ENCODE assay signal across 11 mouse cellular contexts in genomic region chr9:42458741-42459515, GRCm38 (mm10). TPM values are rescaled to one million over a fixed set of nuclear protein-coding genes. Genes with fewer than 3 reads are reported as not detected.
DNase-seq lines count a peak whose midpoint lies in the region; ATAC-seq and TF ChIP-seq lines count a peak whose summit lies in the region.
"Had no signal": no experiment of that assay in that cellular context is flagged by ENCODE, and none has a peak within 500 bp of the region (broad histone marks: within the 10 kb centered on the region; RNA-seq: fewer than 3 reads in every experiment).

No protein-coding gene starts in this region.

- 58% methylated on average over 9 of the region's 9 CpGs for WGBS in kidney, embryonic 16.5 days
- 67% methylated on average over 9 of the region's 9 CpGs for WGBS in liver, embryonic 14.5 days (ENCODE audit: insufficient replicate concordance)

- H3K27me3 ChIP-seq in kidney, embryonic 16.5 days (ENCODE audit: insufficient read depth, low read length) = no peaks in the 10 kb centered on the region
- H3K27me3 ChIP-seq in liver, embryonic 14.5 days (ENCODE audit: control insufficient read depth, insufficient read depth, low read length) = no peaks in the 10 kb centered on the region

- no peaks in the 10 kb centered on the region for H3K36me3 ChIP-seq in kidney, embryonic 16.5 days (ENCODE audit: insufficient read depth, low read length)
- peaks cover 1% of the 10 kb centered on the region; the same call in 1 of the 2 replicates for H3K36me3 ChIP-seq in ES-E14 (ENCODE audit: control insufficient read depth, insufficient read depth, low read length, poor library complexity, severe bottlenecking)
- H3K36me3 ChIP-seq in liver, embryonic 14.5 days (replicated peaks; ENCODE audit: control insufficient read depth, insufficient read depth, low read depth) = no peaks in the 10 kb centered on the region; the same call in 1 of the 2 replicates

- in situ Hi-C loops in ES-E14 (cut with MboI; ENCODE audit: low sequenced_read_pairs in 2 of 2, unreplicated experiment in 2 of 2) = no loop called here

- H3K27ac ChIP-seq in kidney, embryonic 16.5 days (ENCODE audit: low read length) = no peak overlapping the region
- peak overlapping the region; percentile 15; the same call in 1 of the 2 replicates for H3K27ac ChIP-seq in ES-E14 (ENCODE audit: insufficient read depth, low read depth, low read length, poor library complexity, severe bottlenecking)
- H3K27ac ChIP-seq in liver, embryonic 14.5 days = peak overlapping the region; percentile 24
- H3K27ac ChIP-seq: forebrain, embryonic 10.5 days had no signal

- peaks cover 41% of the 10 kb centered on the region for H3K4me1 ChIP-seq in kidney, embryonic 16.5 days (ENCODE audit: insufficient read depth, low read length)
- H3K4me1 ChIP-seq in ES-E14 (ENCODE audit: control insufficient read depth in 2 of 2, insufficient read depth in 2 of 2, low read length in 2 of 2, poor library complexity in 1 of 2) = peaks cover 27 to 28% of the 10 kb centered on the region in 2 experiments
- H3K4me1 ChIP-seq in liver, embryonic 14.5 days (replicated peaks; ENCODE audit: control insufficient read depth in 2 of 2, insufficient read depth in 2 of 2, low read length in 1 of 2) = peaks cover 40 to 60% of the 10 kb centered on the region in 2 experiments

- no peak overlapping the region for H3K4me3 ChIP-seq in kidney, embryonic 16.5 days (ENCODE audit: low read length)
- no peak overlapping the region for H3K4me3 ChIP-seq in ES-E14 (ENCODE audit: insufficient read depth in 1 of 2, low read depth in 1 of 2, low read length in 2 of 2, poor library complexity in 1 of 2, severe bottlenecking in 1 of 2)
- peak overlapping the region; percentile 40 to 65; a peak in 3 of 4 replicates for H3K4me3 ChIP-seq in liver, embryonic 14.5 days (ENCODE audit: insufficient read depth in 1 of 2, low read depth in 2 of 2, low read length in 2 of 2)
- H3K4me3 ChIP-seq: forebrain, embryonic 10.5 days had no signal

- no peak for TF ChIP-seq CTCF in liver, embryonic 14.5 days (IDR thresholded peaks at IDR 0.05; ENCODE audit: low read depth)

- no peak for TF ChIP-seq EP300 in liver, embryonic 14.5 days (IDR thresholded peaks at IDR 0.05; ENCODE audit: low read depth)

- DNase-seq in adrenal gland, adult 2 months = peak; percentile 57
- DNase-seq in adrenal gland, adult 8-10 months = no peak
- DNase-seq in kidney, adult 8-10 months = peak; percentile 34 to 48
- DNase-seq in ES-E14 (ENCODE audit: low read depth, low spot score) = no peak
- DNase-seq in liver, embryonic 14.5 days (ENCODE audit: low read depth in 3 of 3, low spot score in 3 of 3) = no peak
- DNase-seq in right cerebral cortex, postnatal 14 days = no peak
- DNase-seq in left cerebral cortex, adult 11 months (ENCODE audit: low spot score) = no peak
- DNase-seq: cerebellum, adult 9-10 months had no signal

- no peak for ATAC-seq in kidney, embryonic 16.5 days (ENCODE audit: low FRiP score, low TSS enrichment)
- ATAC-seq in liver, embryonic 14.5 days (ENCODE audit: insufficient read depth) = no peak

- H3K9me3 ChIP-seq in kidney, embryonic 16.5 days (ENCODE audit: low read length) = no peaks in the 10 kb centered on the region
- no peaks in the 10 kb centered on the region for H3K9me3 ChIP-seq in ES-E14 (ENCODE audit: control insufficient read depth, insufficient read depth, low read depth, low read length)
- no peaks in the 10 kb centered on the region for H3K9me3 ChIP-seq in liver, embryonic 14.5 days (ENCODE audit: control insufficient read depth, low read length)
- H3K9me3 ChIP-seq: forebrain, embryonic 10.5 days had no signal

- no peak overlapping the region for H3K4me2 ChIP-seq in kidney, embryonic 16.5 days (replicated peaks; ENCODE audit: low read depth, low read length)
- H3K4me2 ChIP-seq in liver, embryonic 14.5 days (ENCODE audit: low read depth) = peak overlapping the region; percentile 87

- no peak overlapping the region for H3K9ac ChIP-seq in kidney, embryonic 16.5 days (replicated peaks; ENCODE audit: low read length)
- H3K9ac ChIP-seq in ES-E14 (ENCODE audit: insufficient read depth, low read depth, low read length, poor library complexity, severe bottlenecking) = no peak overlapping the region
- H3K9ac ChIP-seq in liver, embryonic 14.5 days (replicated peaks) = peak overlapping the region; percentile 35; the same call in 1 of the 2 replicates

TF ChIP-seq in ES-E14, 5 proteins besides CTCF, POLR2A, EP300 and RAD21:
- no peak for TF ChIP-seq MAFK (IDR thresholded peaks at IDR 0.05; ENCODE audit: insufficient read depth, low read depth, low read length)
- TF ChIP-seq CHD2 (IDR thresholded peaks at IDR 0.05; ENCODE audit: low read depth, low read length) = no peak
- no peak for TF ChIP-seq ZC3H11A (IDR thresholded peaks at IDR 0.05; ENCODE audit: borderline replicate concordance, low read depth, low read length)
- no peak for TF ChIP-seq ZNF384 (IDR thresholded peaks at IDR 0.05; ENCODE audit: low read depth, low read length)
- TF ChIP-seq HCFC1 (IDR thresholded peaks at IDR 0.05; ENCODE audit: borderline replicate concordance, insufficient read depth, low read length) = no peak

RNA-seq across cellular contexts. Expression of gene Tbcel, which starts 48.7 kb away (rescaled TPM):
- total RNA-seq in adrenal gland, adult 2 months (2021) = 10 to 100 TPM; 44.3 to 53.5 TPM
- polyA plus RNA-seq in adrenal gland, adult 2 months (2012; rRNA removed) = 8.4 and 14.8 TPM in 2 replicates
- total RNA-seq in adrenal gland, adult 8-10 months (2022) = 10 to 100 TPM; 62.7 to 75.1 (median 65.4) TPM
- 4.7 and 5.9 TPM in 2 replicates for polyA plus RNA-seq in kidney, embryonic 16.5 days (2015; fragmentation: Nextera tagmentation; extraction: Ambion mirVana)
- 9.1 and 14.9 TPM in 2 replicates for total RNA-seq in ES-E14 (2012; rRNA removed)
- 16.7 and 19.7 TPM in 2 replicates for polyA plus RNA-seq in liver, embryonic 14.5 days (2012; rRNA removed)
- 11.3 and 12.1 TPM in 2 replicates for polyA plus RNA-seq in liver, embryonic 14.5 days (2014; fragmentation: Nextera tagmentation; extraction: Ambion mirVana)

RNA-seq across cellular contexts. Expression of gene Tecta, which starts 59.2 kb away (rescaled TPM):
- total RNA-seq in adrenal gland, adult 2 months (2021) = under 1 TPM; 0.43 to 0.86 TPM
- polyA plus RNA-seq in adrenal gland, adult 2 months (2012; rRNA removed) = 0.02 and 0.11 TPM in 2 replicates
- under 1 TPM; 0.23 to 0.71 (median 0.41) TPM for total RNA-seq in adrenal gland, adult 8-10 months (2022)
- 0.10 and 0.19 TPM in 2 replicates for polyA plus RNA-seq in kidney, embryonic 16.5 days (2015; fragmentation: Nextera tagmentation; extraction: Ambion mirVana)
- total RNA-seq in ES-E14 (2012; rRNA removed) = 0.05 and 0.09 TPM in 2 replicates
- 0.28 and 0.29 TPM in 2 replicates for polyA plus RNA-seq in liver, embryonic 14.5 days (2012; rRNA removed)
- polyA plus RNA-seq in liver, embryonic 14.5 days (2014; fragmentation: Nextera tagmentation; extraction: Ambion mirVana) = 0.03 and 0.05 TPM in 2 replicates
- total RNA-seq: neutrophil, adult 5-6 weeks had no signal

Comparison
In these comparisons a context has a peak if more than half of its experiments do, and no peak if none do; other contexts are left out.
1. DNase-seq: peak in adrenal gland, adult 2 months (single experiment) and kidney, adult 8-10 months (2 of 2); none in adrenal gland, adult 8-10 months (single experiment), ES-E14 (single experiment), liver, embryonic 14.5 days (0 of 3), right cerebral cortex, postnatal 14 days (single experiment) and left cerebral cortex, adult 11 months (single experiment).
2. H3K4me3 ChIP-seq: peak in liver, embryonic 14.5 days (2 of 2); none in kidney, embryonic 16.5 days (single experiment) and ES-E14 (0 of 2).